Mouse (Mus musculus): ENCODE data around the gene Itpk1.

Gene Itpk1

GRCm38 (mm10) chr12:102661772-102662171 lies 43.0 kb downstream of the Itpk1 start:
- no peak for DNase-seq (ENCODE audit: low read depth, low spot score)

DNA sequence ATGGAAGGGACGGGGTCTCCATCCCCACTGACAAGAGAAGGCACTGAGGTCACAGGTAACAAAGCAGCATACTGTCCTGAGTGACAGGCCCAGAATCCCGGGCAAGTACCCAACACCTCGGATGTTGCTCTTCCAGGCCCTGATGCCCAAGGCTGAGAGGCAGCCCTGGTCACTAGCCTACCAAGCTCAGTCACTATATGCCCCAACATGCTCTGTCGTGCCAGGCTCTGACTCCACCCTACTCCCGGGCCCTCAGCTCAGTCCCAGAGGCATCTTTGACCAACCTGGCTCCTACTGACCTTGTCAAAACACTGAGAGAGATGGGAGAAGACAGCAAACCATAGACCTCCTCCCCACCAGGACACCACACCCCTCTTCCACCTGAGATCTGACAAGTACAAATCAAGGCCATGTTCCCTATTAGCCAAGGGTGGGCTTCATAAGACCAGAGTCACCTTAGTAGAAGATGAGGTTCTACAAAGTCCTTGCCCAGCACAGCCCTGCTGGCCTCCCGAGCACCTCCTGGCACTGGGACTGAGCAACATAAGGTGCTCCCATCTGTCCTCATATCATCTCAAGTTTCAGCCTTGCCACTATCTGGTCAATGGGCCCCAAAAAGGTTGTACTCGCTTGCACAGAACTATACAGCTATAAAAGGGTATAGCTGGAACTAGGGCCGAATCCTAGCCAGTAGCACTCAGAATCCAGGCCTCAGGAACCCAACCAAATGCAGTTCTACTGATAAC lies 43.7 kb downstream of the Itpk1 start:
- no peak for DNase-seq (ENCODE audit: low read depth, low spot score)

GRCm38 (mm10) chr12:102653003-102653402 lies 51.7 kb downstream of the Itpk1 start:
- DNase-seq (ENCODE audit: low read depth, low spot score) = no peak

DNA sequence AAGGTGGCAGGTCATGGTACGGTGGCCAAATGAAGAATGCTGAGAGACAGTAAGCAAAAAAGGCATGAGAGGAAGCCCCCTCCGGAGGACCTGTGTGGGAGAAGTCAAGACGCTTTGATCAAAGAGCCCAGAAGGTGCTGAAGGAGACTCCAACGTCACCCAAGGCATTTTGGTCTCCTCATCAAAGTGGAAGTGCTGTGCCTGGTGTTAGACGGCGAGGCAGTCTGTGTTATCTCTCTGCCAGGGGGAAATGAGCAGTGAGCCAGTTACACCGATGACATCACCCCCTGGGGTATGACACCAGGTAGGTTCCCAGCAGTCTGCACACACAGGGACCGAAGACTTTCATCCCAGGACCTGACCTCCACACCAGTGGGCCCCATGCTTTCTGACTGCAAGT lies 52.3 kb downstream of the Itpk1 start:
- DNase-seq (ENCODE audit: low read depth, low spot score) = no peak

- no peak for DNase-seq (ENCODE audit: low read depth, low spot score)
Measured at GRCm38 (mm10) chr12:102651871-102652270, 52.9 kb downstream of the Itpk1 start.

DNA sequence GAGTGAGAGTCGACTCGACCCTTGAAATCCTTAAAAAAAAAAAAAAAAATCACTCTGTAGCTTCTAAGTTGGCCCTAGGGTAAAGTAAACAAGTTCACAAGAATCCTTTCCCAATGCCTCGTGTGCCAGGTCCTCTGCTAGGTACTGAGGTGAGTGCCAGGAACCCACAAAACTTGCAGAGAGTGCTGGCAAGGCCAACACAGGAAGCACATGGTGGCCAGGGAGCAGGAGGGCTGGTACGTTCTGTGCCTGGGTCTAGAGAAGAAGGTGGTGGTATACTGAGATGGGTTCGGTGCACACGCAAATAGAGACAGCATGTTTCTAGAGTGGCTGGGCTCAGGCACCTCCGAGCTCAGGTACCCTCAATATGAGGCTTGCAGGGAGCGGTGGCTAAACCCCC lies 53.3 kb downstream of the Itpk1 start:
- DNase-seq (ENCODE audit: low read depth, low spot score) = no peak

GRCm38 (mm10) chr12:102650649-102651048 lies 54.1 kb downstream of the Itpk1 start:
- no peak for DNase-seq (ENCODE audit: low read depth, low spot score)

- no peak for DNase-seq (ENCODE audit: low read depth, low spot score)
Measured at GRCm38 (mm10) chr12:102647839-102648564, 56.7 kb downstream of the Itpk1 start.

DNA sequence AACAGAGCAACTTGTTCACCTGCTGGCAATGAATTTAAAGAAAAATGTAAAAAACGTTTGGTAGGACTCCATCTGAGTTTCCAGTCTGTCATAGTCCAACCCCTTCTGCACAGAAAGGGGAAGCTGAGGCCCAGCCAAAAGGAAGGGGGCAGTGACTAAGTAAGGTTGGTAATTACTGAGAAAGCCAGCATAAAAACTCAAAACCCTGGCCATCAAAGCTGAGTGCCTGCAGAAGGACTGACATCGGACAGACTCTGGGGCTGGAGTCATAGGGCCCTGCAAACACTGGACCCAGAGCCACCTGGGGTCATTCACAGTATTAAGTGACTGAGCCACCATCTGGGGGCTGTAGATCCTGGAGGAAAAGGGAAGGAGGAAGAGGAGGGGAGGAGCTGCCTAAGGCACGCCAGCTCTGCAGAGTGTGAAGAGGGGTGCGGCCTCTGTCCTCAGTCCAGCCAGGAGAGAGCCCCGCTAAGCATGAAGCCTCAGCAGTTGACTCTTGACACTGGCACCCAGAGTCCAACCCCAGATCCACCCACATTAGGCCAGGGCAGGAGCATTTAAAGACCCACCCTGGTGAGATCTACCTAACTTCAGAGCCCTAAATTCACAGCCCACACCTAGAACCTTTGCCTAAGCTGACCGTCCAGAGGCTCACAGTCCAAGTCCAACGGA lies 58.0 kb downstream of the Itpk1 start:
- DNase-seq (ENCODE audit: low read depth, low spot score) = no peak

DNA sequence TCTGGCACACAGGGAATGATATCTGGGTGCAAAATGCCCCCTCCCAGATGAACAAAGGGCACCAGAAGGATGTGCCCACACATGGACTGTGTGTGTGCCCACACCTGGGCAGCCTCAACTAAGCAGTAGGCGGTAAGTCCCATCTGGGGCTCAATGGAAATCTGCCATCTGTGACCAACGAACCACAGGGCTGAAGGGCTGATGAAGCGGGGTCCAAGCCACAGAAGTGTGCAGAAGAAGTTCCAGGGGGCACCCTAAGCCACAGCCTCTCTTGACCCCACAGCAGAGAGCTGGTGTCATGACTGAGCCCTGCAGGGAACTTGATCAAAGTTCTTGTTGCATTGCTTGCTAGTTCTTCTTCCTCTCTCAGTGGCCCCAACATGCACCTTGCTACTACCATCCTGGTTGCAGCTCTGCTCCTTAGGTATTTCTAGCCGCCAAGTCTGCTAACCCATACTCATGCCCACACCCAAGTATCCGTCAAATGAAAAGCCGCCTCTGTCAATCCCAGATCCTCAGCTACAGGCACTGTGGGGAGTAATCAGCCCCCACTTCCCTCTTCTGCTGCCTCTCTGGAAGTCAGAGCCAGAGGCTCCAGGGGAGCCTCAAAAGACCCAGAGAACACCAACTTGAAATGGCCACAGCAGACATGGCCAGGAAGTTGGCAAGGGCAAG lies 58.7 kb downstream of the Itpk1 start:
- DNase-seq (ENCODE audit: low read depth, low spot score) = no peak

DNA sequence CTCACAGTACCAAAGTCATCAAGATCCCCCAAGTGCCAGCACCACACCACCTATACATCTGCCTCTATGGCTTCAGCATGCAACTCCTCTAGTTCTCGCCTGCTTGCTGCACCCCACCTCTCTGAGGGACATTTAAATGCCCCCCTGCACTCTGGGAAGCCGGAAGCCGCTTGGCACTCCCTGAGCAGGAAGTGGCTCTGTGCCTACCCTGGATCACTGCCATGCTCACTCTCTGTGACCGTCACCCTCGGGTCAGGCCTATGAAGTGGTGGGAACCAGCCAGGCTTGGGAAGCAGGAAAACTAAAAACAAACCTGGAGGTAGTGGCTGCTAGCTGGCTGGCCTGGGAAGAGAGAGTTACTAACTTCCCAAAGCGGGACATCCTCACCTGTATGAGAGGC lies 61.4 kb downstream of the Itpk1 start:
- no peak for DNase-seq (ENCODE audit: low read depth, low spot score)

DNA sequence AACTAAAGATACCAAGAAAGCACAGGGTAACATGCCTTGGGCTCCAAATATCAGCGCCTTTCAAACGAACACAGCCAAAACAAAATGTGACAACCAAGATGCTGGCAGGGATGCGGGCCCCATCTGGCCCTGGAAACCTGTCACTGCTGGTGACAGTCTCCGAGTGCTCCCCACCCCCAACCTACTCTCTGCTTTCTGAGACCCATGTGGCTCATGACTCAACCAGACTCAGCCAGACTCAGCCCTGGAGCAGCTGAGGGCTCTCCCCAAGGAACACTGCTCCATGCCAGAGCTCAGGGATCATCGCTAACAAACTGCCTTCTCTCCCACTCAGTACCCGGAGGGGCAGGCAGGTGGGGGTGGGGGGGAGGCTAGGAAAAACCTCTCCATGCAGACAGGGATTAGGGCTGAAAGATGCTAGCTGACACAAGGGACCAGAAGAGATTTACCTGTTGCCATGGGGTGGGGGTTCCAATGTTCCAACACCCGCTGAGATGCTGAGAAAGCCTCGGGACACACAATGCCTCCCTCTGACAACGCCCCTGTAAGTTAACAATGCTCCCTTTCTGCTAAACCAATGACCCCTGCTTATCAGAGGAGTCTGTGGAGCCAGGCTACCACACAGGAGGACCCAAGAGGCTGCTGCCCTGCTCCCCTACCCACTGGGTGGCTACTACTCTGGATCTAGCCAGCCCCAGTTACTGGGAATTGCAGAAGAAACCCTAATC lies 64.1 kb downstream of the Itpk1 start:
- peak; percentile 85 for DNase-seq (ENCODE audit: low read depth, low spot score)

DNA sequence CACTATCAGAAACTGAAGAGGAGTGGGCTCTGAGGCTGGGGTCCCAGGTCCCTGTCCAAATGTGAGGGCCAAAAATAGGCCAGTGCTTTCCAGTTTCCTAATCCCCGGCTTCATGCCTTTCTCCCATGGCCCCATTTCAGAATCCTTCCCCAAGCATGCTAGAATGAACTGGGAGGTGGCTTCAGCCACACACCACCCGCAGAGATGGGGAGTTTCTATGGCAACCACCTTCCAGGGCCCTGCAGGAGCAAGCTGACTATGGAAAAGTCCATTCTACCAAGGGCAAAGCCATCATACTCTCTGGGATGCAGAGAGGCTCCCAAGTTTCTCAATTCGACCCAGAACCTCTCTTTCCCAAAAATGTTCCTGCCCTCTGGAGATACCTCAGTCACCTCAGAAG lies 65.9 kb downstream of the Itpk1 start:
- peak; percentile 92 for DNase-seq (ENCODE audit: low read depth, low spot score)

DNA sequence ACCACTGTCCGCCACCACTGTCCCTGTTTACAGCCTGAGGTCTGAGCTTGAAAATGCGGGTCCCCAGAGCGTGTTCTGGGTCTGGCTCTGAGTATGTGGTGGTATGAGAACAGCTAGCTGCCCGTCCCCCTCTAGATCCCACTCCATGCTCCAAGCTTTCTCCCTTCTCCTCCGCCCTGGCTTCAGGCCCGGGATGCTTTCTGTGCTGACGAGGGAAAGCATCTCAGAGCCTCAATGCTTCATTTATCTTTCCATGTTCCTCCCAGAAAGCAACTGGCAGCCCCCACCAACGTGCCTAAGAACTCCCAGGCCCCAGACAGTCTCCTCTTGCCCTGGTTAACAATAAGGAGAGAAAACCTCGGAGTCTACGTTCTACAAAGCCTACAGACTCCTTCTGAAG lies 67.5 kb downstream of the Itpk1 start:
- DNase-seq (ENCODE audit: low read depth, low spot score) = no peak

DNA sequence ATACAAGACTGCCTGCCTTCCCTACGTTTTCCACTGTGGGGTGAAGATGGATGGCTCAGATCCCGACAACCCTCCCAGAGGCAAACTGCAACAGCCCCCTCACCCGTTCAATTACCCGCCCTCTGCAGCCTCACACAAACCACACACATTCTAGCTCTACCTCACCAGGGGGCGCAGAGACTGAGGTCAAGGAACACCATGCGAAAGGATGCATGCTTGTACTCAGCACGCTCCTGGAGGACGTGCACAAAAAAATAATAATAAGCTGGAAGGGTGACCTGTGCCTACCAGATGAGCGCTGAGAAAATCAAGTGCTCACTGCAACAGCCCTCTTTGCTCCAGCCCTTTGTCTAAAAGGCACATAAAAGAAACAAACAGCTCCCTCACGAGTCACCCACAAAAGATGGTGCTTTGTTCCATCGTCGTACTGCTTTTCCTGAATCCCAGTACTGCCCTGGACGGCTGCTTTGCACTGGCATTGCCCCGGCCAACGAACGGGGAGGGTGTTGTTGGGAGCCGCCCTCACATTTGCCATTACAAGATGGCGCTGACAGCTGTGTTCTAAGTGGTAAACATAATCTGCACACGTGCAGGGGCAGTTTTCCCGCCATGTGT lies 70.2 kb downstream of the Itpk1 start:
- DNase-seq (ENCODE audit: low read depth, low spot score) = peak; percentile 64

- no peak for DNase-seq (ENCODE audit: low read depth, low spot score)
Measured at GRCm38 (mm10) chr12:102633083-102633501, 71.6 kb downstream of the Itpk1 start.

GRCm38 (mm10) chr12:102631690-102632089 lies 73.0 kb downstream of the Itpk1 start:
- DNase-seq (ENCODE audit: low read depth, low spot score) = no peak

GRCm38 (mm10) chr12:102630471-102630870 lies 74.3 kb downstream of the Itpk1 start:
- peak; percentile 64 for DNase-seq (ENCODE audit: low read depth, low spot score)

GRCm38 (mm10) chr12:102628221-102628620 lies 76.5 kb downstream of the Itpk1 start:
- no peak for DNase-seq (ENCODE audit: low read depth, low spot score)

GRCm38 (mm10) chr12:102627545-102627944 lies 77.2 kb downstream of the Itpk1 start:
- DNase-seq (ENCODE audit: low read depth, low spot score) = no peak

- no peak for DNase-seq (ENCODE audit: low read depth, low spot score)
Measured at GRCm38 (mm10) chr12:102626841-102627240, 77.9 kb downstream of the Itpk1 start.

Data from R1 (cell line).